Mouse (Mus musculus): ENCODE measurements at regions not wholly inside any gene's neighbourhood (a gene's known extent, or its start where the extent isn't known, plus 50 kb on each side); places are given as distances from the start of the nearest gene placed in this dataset.

GRCm38 (mm10) chr4:64200151-64200807 lies 153.5 kb upstream of the Tnc start:
- WGBS = 59% methylated on average over 3 of the region's 3 CpGs
- no peak overlapping the region for H3K27ac ChIP-seq
- no peak overlapping the region for H3K4me3 ChIP-seq
- H3K9me3 ChIP-seq (replicated peaks) = no peaks in the 10 kb centered on the region
- no peaks in the 10 kb centered on the region for H3K36me3 ChIP-seq
- no peak overlapping the region for H3K9ac ChIP-seq
- H3K4me2 ChIP-seq (replicated peaks) = no peak overlapping the region
- peak; percentile 73 for ATAC-seq (ENCODE audit: low FRiP score)
- H3K27me3 ChIP-seq = no peaks in the 10 kb centered on the region
- no peaks in the 10 kb centered on the region for H3K4me1 ChIP-seq

- ATAC-seq (ENCODE audit: low FRiP score) = no peak
Observed at GRCm38 (mm10) chr4:64184986-64185385, 138.2 kb upstream of the Tnc start.

DNA sequence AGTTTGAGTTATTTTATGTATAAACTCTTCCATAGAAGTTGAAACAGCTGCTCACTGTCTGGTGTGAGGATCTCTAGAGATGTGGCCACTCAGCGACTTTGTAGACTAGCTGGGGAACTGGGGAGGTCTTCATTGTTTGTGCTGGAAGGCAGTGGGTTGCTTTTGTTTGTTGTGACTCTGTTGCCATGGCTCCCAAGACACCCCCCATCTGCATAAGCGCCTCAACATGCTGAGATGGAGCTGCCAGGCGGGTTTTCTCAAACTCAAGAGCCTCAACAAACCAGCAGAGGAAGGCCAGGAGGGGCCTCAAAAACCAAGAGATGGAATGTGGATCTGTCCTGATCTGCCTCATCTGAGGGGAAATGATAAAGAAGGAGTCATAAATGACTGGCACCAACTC lies 129.1 kb upstream of the Tnc start:
- H3K4me2 ChIP-seq (replicated peaks) = no peak overlapping the region
- 28% methylated on average over 3 of the region's 3 CpGs for WGBS
- no peak for ATAC-seq (ENCODE audit: low FRiP score)

More at GRCm38 (mm10) chr4:64184986-64185385, 138.2 kb upstream of the Tnc start:
- no peak overlapping the region for H3K27ac ChIP-seq
- no peaks in the 10 kb centered on the region for H3K9me3 ChIP-seq (replicated peaks)
- no peak overlapping the region for H3K4me3 ChIP-seq
- H3K9ac ChIP-seq = no peak overlapping the region
- H3K4me2 ChIP-seq (replicated peaks) = no peak overlapping the region
- H3K36me3 ChIP-seq = no peaks in the 10 kb centered on the region
- no peaks in the 10 kb centered on the region for H3K4me1 ChIP-seq
- no peaks in the 10 kb centered on the region for H3K27me3 ChIP-seq

GRCm38 (mm10) chr4:64171476-64171875 lies 124.7 kb upstream of the Tnc start:
- 73% methylated on average over 3 of the region's 3 CpGs for WGBS
- H3K4me1 ChIP-seq = no peaks in the 10 kb centered on the region
- H3K27ac ChIP-seq = no peak overlapping the region
- H3K9ac ChIP-seq = no peak overlapping the region
- H3K27me3 ChIP-seq = no peaks in the 10 kb centered on the region
- H3K4me2 ChIP-seq (replicated peaks) = no peak overlapping the region
- ATAC-seq (ENCODE audit: low FRiP score) = no peak
- H3K36me3 ChIP-seq = no peaks in the 10 kb centered on the region
- no peaks in the 10 kb centered on the region for H3K9me3 ChIP-seq (replicated peaks)
- H3K4me3 ChIP-seq = no peak overlapping the region

More for the DNA sequence above, 129.1 kb upstream of the Tnc start:
- H3K4me3 ChIP-seq = no peak overlapping the region
- no peaks in the 10 kb centered on the region for H3K36me3 ChIP-seq
- H3K9ac ChIP-seq = no peak overlapping the region
- H3K27me3 ChIP-seq = no peaks in the 10 kb centered on the region
- H3K9me3 ChIP-seq (replicated peaks) = no peaks in the 10 kb centered on the region
- H3K27ac ChIP-seq = no peak overlapping the region
- H3K4me1 ChIP-seq = no peaks in the 10 kb centered on the region

GRCm38 (mm10) chr4:64148989-64149463 lies 102.2 kb upstream of the Tnc start:
- H3K9me3 ChIP-seq (replicated peaks) = no peaks in the 10 kb centered on the region
- peaks cover 5% of the 10 kb centered on the region; the same call in 1 of the 2 replicates for H3K4me1 ChIP-seq
- no peak overlapping the region for H3K9ac ChIP-seq
- H3K27me3 ChIP-seq = no peaks in the 10 kb centered on the region
- ATAC-seq (ENCODE audit: low FRiP score) = 0 out of 2 replicates have a peak, but pooled peaks have one; percentile 58
- no peaks in the 10 kb centered on the region for H3K36me3 ChIP-seq
- H3K4me3 ChIP-seq = no peak overlapping the region
- H3K27ac ChIP-seq = no peak overlapping the region
- 50% methylated on average over 5 of the region's 5 CpGs for WGBS
- no peak overlapping the region for H3K4me2 ChIP-seq (replicated peaks)

- no peaks in the 10 kb centered on the region for H3K36me3 ChIP-seq
- WGBS = 77% methylated on average over 2 of the region's 2 CpGs
- H3K4me3 ChIP-seq = no peak overlapping the region
- peaks cover 5% of the 10 kb centered on the region; the same call in 1 of the 2 replicates for H3K4me1 ChIP-seq
- H3K4me2 ChIP-seq (replicated peaks) = no peak overlapping the region
- no peaks in the 10 kb centered on the region for H3K27me3 ChIP-seq
- no peak overlapping the region for H3K27ac ChIP-seq
- H3K9ac ChIP-seq = no peak overlapping the region
- no peaks in the 10 kb centered on the region for H3K9me3 ChIP-seq (replicated peaks)
- no peak for ATAC-seq (ENCODE audit: low FRiP score)
Observed at GRCm38 (mm10) chr4:64145924-64146323, 99.1 kb upstream of the Tnc start.

DNA sequence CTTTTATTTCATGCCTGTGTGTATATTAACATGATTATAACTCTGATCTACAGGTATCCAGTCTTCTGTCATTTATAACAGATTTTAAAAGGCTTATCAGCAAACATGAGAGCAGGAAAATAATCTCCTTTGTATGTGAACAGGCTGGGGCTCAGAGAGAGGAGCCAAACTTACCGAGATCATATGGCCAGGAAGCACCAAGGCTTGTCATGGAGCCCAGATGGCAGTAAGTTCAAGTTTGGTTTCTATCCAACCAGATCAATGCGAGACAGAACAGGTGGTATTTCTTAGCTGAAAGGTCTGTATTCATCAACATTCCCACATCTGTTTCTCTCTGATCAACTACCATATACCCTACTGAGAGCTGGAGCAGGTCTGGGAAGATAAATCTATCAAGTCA lies 96.1 kb upstream of the Tnc start:
- Histone ChIP-seq H3K27ac (no peak overlapping the region), H3K9me3 (replicated peaks) (no peaks in the 10 kb centered on the region), H3K27me3 (no peaks in the 10 kb centered on the region), H3K36me3 (no peaks in the 10 kb centered on the region), H3K4me1 (no peaks in the 10 kb centered on the region), H3K4me2 (replicated peaks) (no peak overlapping the region), H3K4me3 (no peak overlapping the region), H3K9ac (no peak overlapping the region)
- ATAC-seq (ENCODE audit: low FRiP score) = no peak
- 79% methylated on average over 2 of the region's 2 CpGs for WGBS

DNA sequence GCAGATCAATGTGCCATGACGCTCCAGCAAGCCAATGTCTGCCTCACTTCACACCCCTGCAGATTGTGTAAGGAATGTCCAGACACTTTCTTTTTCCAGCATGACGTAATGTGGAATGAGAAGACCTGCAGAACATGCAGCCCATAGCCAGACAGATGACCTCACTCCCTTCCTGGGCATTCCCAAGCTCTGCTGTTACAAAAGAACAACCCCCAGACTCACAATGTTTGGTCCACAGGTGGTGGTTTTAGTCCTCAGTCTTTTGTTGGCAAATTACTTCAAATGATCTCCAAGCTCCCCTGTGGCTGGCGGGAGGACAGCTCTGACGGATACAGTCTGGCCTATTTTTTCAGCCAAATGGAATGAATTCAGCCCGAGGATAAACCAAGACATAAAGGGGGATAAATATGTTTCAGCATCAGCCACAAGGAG lies 95.6 kb upstream of the Tnc start:
- Histone ChIP-seq H3K27ac (no peak overlapping the region), H3K4me1 (no peaks in the 10 kb centered on the region), H3K4me3 (no peak overlapping the region), H3K9me3 (replicated peaks) (no peaks in the 10 kb centered on the region), H3K9ac (no peak overlapping the region), H3K36me3 (no peaks in the 10 kb centered on the region), H3K4me2 (replicated peaks) (no peak overlapping the region), H3K27me3 (no peaks in the 10 kb centered on the region)
- ATAC-seq (ENCODE audit: low FRiP score) = no peak
- WGBS = 55% methylated on average over 5 of the region's 5 CpGs

GRCm38 (mm10) chr4:64139836-64140235 lies 93.0 kb upstream of the Tnc start:
- Histone ChIP-seq H3K27ac (no peak overlapping the region), H3K36me3 (no peaks in the 10 kb centered on the region), H3K27me3 (no peaks in the 10 kb centered on the region), H3K4me1 (no peaks in the 10 kb centered on the region), H3K4me2 (replicated peaks) (no peak overlapping the region), H3K9me3 (replicated peaks) (no peaks in the 10 kb centered on the region), H3K9ac (no peak overlapping the region), H3K4me3 (no peak overlapping the region)
- WGBS = 83% methylated on average over 4 of the region's 4 CpGs
- no peak for ATAC-seq (ENCODE audit: low FRiP score)

GRCm38 (mm10) chr4:64135036-64135435 lies 88.2 kb upstream of the Tnc start:
- no peaks in the 10 kb centered on the region for H3K4me1 ChIP-seq
- H3K27me3 ChIP-seq = no peaks in the 10 kb centered on the region
- no peak overlapping the region for H3K9ac ChIP-seq
- no peak overlapping the region for H3K27ac ChIP-seq
- no peaks in the 10 kb centered on the region for H3K36me3 ChIP-seq
- H3K4me2 ChIP-seq (replicated peaks) = no peak overlapping the region
- ATAC-seq (ENCODE audit: low FRiP score) = no peak
- no peaks in the 10 kb centered on the region for H3K9me3 ChIP-seq (replicated peaks)
- 89% methylated on average over 3 of the region's 3 CpGs for WGBS
- H3K4me3 ChIP-seq = no peak overlapping the region

DNA sequence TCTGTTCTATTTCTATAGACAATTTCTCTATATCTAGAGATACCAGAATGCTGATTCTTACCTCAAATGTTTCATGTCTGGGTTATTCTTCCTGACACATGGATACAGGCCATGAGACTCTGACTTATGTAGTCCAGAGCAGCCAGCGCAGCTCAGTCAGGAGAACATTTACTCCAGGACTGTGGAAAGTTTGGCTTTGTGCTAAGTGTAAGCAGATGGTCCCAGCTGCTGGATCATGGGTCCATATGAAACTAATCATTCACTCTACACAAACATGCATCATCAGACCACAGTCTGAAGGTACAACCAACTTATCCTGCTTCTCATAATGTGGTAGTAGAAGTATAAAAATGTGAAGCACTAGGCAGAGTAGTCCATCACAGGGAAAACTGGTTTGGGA lies 82.5 kb upstream of the Tnc start:
- H3K27ac ChIP-seq = no peak overlapping the region
- WGBS = 79% methylated on average over 1 of the region's 1 CpGs
- ATAC-seq (ENCODE audit: low FRiP score) = no peak
- no peaks in the 10 kb centered on the region for H3K4me1 ChIP-seq
- no peak overlapping the region for H3K9ac ChIP-seq
- H3K4me2 ChIP-seq (replicated peaks) = no peak overlapping the region
- H3K36me3 ChIP-seq = no peaks in the 10 kb centered on the region
- H3K4me3 ChIP-seq = no peak overlapping the region
- H3K9me3 ChIP-seq (replicated peaks) = no peaks in the 10 kb centered on the region
- H3K27me3 ChIP-seq = no peaks in the 10 kb centered on the region

DNA sequence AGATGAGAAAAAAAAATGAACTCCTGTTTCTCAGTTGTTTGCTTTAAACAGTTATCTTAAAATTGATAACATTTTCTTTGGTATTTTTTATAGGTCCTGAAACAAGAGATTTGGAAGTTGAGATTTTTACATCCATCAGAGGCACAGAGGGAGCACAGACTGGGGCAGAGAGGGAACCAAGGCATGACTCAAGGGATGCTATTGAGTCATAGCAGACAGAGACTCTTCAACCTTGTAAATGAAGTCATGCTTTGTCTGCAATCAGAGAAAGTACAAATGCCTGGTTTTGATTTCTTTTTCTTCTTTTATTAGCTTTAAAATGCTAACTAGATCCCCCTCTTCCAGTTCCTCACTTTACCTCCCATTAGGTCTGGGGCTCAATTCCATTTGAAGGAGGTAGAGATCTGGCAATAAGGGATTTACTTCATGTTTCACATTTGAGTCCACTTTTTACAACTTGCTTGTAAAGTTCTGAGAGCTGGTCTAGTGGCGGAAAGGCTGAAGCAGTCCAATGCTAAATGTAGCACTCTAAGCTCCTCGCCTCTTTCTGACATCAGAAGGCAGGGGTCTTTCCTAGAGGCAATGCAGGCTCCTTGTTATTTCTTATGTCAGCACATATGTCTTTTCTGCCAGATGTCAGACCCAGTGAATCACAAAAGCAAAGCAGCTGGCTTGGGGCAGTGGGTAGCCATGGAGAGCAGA lies 77.7 kb upstream of the Tnc start:
- no peaks in the 10 kb centered on the region for H3K36me3 ChIP-seq
- 83% methylated on average over 2 of the region's 2 CpGs for WGBS
- no peak for ATAC-seq (ENCODE audit: low FRiP score)
- H3K9me3 ChIP-seq (replicated peaks) = no peaks in the 10 kb centered on the region
- no peaks in the 10 kb centered on the region for H3K27me3 ChIP-seq
- no peaks in the 10 kb centered on the region for H3K4me1 ChIP-seq
- H3K9ac ChIP-seq = no peak overlapping the region
- no peak overlapping the region for H3K27ac ChIP-seq
- H3K4me3 ChIP-seq = no peak overlapping the region
- H3K4me2 ChIP-seq (replicated peaks) = no peak overlapping the region

- H3K9ac ChIP-seq = no peak overlapping the region
- ATAC-seq (ENCODE audit: low FRiP score) = no peak
- H3K4me3 ChIP-seq = no peak overlapping the region
- WGBS = 82% methylated on average over 2 of the region's 2 CpGs
- H3K4me2 ChIP-seq (replicated peaks) = no peak overlapping the region
- no peak overlapping the region for H3K27ac ChIP-seq
- no peaks in the 10 kb centered on the region for H3K36me3 ChIP-seq
- H3K9me3 ChIP-seq (replicated peaks) = no peaks in the 10 kb centered on the region
- H3K4me1 ChIP-seq = no peaks in the 10 kb centered on the region
- no peaks in the 10 kb centered on the region for H3K27me3 ChIP-seq
Observed at GRCm38 (mm10) chr4:64123675-64124074, 76.9 kb upstream of the Tnc start.
